Mouse (Mus musculus) mature B cell (primary cell): ENCODE measurements around the gene Tas1r3.

Source experiments
- in situ Hi-C: fragments of 300-500 bp; cut with MboI; formaldehyde crosslinking; loops from 2 replicates; pipeline ENCODE4 v1.14.3; 2019

Tas1r3 gene

GRCm38 (mm10) chr4:155887674-155888073, 24.5 kb upstream of the Tas1r3 start:
- in situ Hi-C loops: no loop called here

- in situ Hi-C loops: no loop called here
Observed at GRCm38 (mm10) chr4:155886330-155886729, 23.2 kb upstream of the Tas1r3 start.

- in situ Hi-C loops: no loop called here
Observed at GRCm38 (mm10) chr4:155883587-155883986, 20.4 kb upstream of the Tas1r3 start.

GRCm38 (mm10) chr4:155871404-155871803, 8.2 kb upstream of the Tas1r3 start:
- in situ Hi-C loops: no loop called here

GRCm38 (mm10) chr4:155869317-155870033, 6.3 kb upstream of the Tas1r3 start, which contains the start of the genes Cptp and Ints11:
TSS of gene Cptp (minus strand) at chr4:155869440.
TSS of gene Ints11 (plus strand) at chr4:155869546.
- in situ Hi-C loops: no loop called here

GRCm38 (mm10) chr4:155868614-155869298, 5.6 kb upstream of the Tas1r3 start:
- in situ Hi-C loops: no loop called here

- in situ Hi-C loops: no loop called here
Observed at GRCm38 (mm10) chr4:155861787-155862186, 1.4 kb downstream of the Tas1r3 start.

GRCm38 (mm10) chr4:155859318-155859717, 3.8 kb downstream of the Tas1r3 start:
- in situ Hi-C loops: no loop called here

- in situ Hi-C loops: no loop called here
Observed at GRCm38 (mm10) chr4:155856881-155857280, 6.3 kb downstream of the Tas1r3 start.

- in situ Hi-C loops: no loop called here
Observed at GRCm38 (mm10) chr4:155856071-155856470, 7.1 kb downstream of the Tas1r3 start.

- in situ Hi-C loops: no loop called here
Observed at GRCm38 (mm10) chr4:155854991-155855390, 8.2 kb downstream of the Tas1r3 start.

- in situ Hi-C loops: no loop called here
Observed at GRCm38 (mm10) chr4:155853421-155853820, 9.7 kb downstream of the Tas1r3 start.

- in situ Hi-C loops: no loop called here
Observed at GRCm38 (mm10) chr4:155851951-155852411, 11.2 kb downstream of the Tas1r3 start.

- in situ Hi-C loops: no loop called here
Observed at GRCm38 (mm10) chr4:155851368-155851767, 11.8 kb downstream of the Tas1r3 start.

- in situ Hi-C loops: no loop called here
Observed at GRCm38 (mm10) chr4:155849792-155850451, 13.2 kb downstream of the Tas1r3 start.

- in situ Hi-C loops: no loop called here
Observed at GRCm38 (mm10) chr4:155849391-155849790, 13.8 kb downstream of the Tas1r3 start.

- in situ Hi-C loops: no loop called here
Observed at GRCm38 (mm10) chr4:155848434-155849095, 14.6 kb downstream of the Tas1r3 start.

GRCm38 (mm10) chr4:155847591-155848352, 15.4 kb downstream of the Tas1r3 start:
- in situ Hi-C loops: no loop called here

- in situ Hi-C loops: no loop called here
Observed at GRCm38 (mm10) chr4:155846871-155847578, 16.1 kb downstream of the Tas1r3 start, which contains the start of gene Dvl1. TSS of gene Dvl1 (plus strand) at chr4:155847402.

- in situ Hi-C loops: no loop called here
Observed at GRCm38 (mm10) chr4:155843231-155843630, 19.9 kb downstream of the Tas1r3 start.
